Mouse (Mus musculus) ES-E14 (cell line): ENCODE data around the gene Wdr20.

Source experiments
- CHD2 ChIP-seq: IDR thresholded peaks from 2 replicates; pipeline ENCODE4 v1.6.1; 2014; ENCODE audit warnings: mild to moderate bottlenecking, low read depth, low read length, inconsistent platforms
- HCFC1 ChIP-seq: IDR thresholded peaks from 2 replicates; pipeline ENCODE4 v1.6.1; 2012; ENCODE audit warnings: low read length, inconsistent platforms, borderline replicate concordance; ENCODE audit not compliant: insufficient read depth
- MAFK ChIP-seq: IDR thresholded peaks from 2 replicates; pipeline ENCODE4 v1.6.1; 2014; ENCODE audit warnings: mild to moderate bottlenecking, low read depth, low read length, inconsistent platforms; ENCODE audit not compliant: insufficient read depth

DNA sequence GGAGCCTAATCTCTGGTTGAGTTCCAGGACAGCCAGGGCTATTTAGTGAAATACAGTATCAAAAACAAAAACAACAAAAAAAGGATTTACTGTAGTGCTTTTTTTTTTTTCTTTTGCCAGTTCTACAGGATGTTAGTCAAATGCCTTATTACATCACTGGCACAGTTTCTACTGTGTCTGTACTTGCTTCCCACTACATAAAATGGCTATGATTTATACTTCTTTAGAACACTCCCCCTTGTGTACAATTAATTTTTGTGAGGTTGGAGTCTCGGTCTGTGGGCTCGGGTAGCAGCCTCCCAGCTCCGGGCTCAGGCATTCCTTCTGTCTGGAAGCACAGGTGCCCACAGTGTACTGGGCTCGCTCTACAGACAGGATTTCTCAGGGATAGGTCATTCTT lies 1.1 kb upstream of the Wdr20 start:
- TF ChIP-seq CHD2, result no peak
- no peak for TF ChIP-seq MAFK
- no peak for TF ChIP-seq HCFC1
